Mouse (Mus musculus) CH12.LX (cell line): ENCODE data around the gene Ippk. TPM values are rescaled to one million over a fixed set of nuclear protein-coding genes. Genes with fewer than 3 reads are reported as not detected.
A peak's percentile ranks its signal among the peaks of the same experiment; 100 is the strongest.

Experiments
- DNase-seq: peaks from one replicate; pipeline ENCODE4 v3.0.0-alpha.2; 2013; ENCODE audit errors: extremely low read depth
- H3K27ac ChIP-seq: 2 replicates; pipeline ENCODE4 v1.5.1; 2012; ENCODE audit warnings: low read depth, mild to moderate bottlenecking, control low read depth, moderate library complexity; ENCODE audit not compliant: insufficient read depth
- H3K27me3 ChIP-seq: replicated peaks from 2 replicates; pipeline ENCODE3; 2012; ENCODE audit warnings: inconsistent platforms
- H3K36me3 ChIP-seq, 2 experiments: replicated peaks in 1 of 2; 2 replicates each; pipeline versions ENCODE3 to v1.6.1; 2012; ENCODE audit warnings: inconsistent platforms in 1 of 2, low read length in 1 of 2, mild to moderate bottlenecking in 1 of 2, mixed read lengths in 1 of 2, moderate library complexity in 1 of 2; ENCODE audit not compliant: control insufficient read depth in 1 of 2, insufficient read depth in 1 of 2
- H3K4me1 ChIP-seq, 2 experiments: 2 replicates each; pipeline ENCODE4 v1.6.1; 2012; ENCODE audit warnings: inconsistent platforms in 1 of 2, moderate library complexity in 1 of 2; ENCODE audit not compliant: insufficient read depth in 2 of 2, control insufficient read depth in 1 of 2
- H3K4me2 ChIP-seq: 2 replicates; pipeline ENCODE4 v1.6.1; 2012; ENCODE audit warnings: low read depth, mild to moderate bottlenecking, control low read depth; ENCODE audit not compliant: poor library complexity, insufficient read depth, severe bottlenecking
- H3K4me3 ChIP-seq, 3 experiments: fragments of 150-350 bp in 1 of 3; sonication (generic) in 1 of 3; replicated peaks in 1 of 3; 2 replicates each; pipeline versions ENCODE3 to v1.5.1; 2011 to 2012; ENCODE audit warnings: low read depth in 2 of 3, low read length in 2 of 3, mild to moderate bottlenecking in 2 of 3, moderate library complexity in 2 of 3, control low read depth in 1 of 3, improper control_type of control experiment in 1 of 3, inconsistent platforms in 1 of 3, mixed read lengths in 1 of 3; ENCODE audit not compliant: poor library complexity in 1 of 3
- H3K79me2 ChIP-seq: replicated peaks from 2 replicates; pipeline ENCODE4 v1.6.1; 2012; ENCODE audit warnings: mild to moderate bottlenecking, moderate library complexity; ENCODE audit not compliant: control insufficient read depth, poor library complexity, insufficient read depth, severe bottlenecking; ENCODE audit errors: extremely low read depth
- H3K9ac ChIP-seq: 2 replicates; pipeline ENCODE4 v1.6.1; 2012; ENCODE audit warnings: low read depth, mild to moderate bottlenecking, control low read depth, moderate library complexity; ENCODE audit not compliant: insufficient read depth
- H3K9me3 ChIP-seq: replicated peaks from 2 replicates; pipeline ENCODE3; 2012; ENCODE audit warnings: low read length, inconsistent platforms, mixed read lengths
- BHLHE40 ChIP-seq: IDR thresholded peaks from 2 replicates; pipeline ENCODE4 v1.6.1; 2011; ENCODE audit warnings: mild to moderate bottlenecking, low read depth, low read length, improper control_type of control experiment
- CHD2 ChIP-seq: IDR thresholded peaks from 2 replicates; pipeline ENCODE4 v1.6.1; 2011; ENCODE audit warnings: low read length, improper control_type of control experiment
- CTCF ChIP-seq, 2 experiments: IDR thresholded peaks in 1 of 2; conservative IDR thresholded peaks in 1 of 2; 2 replicates each; pipeline ENCODE4 v1.5.1; 2011 to 2012; ENCODE audit warnings: low read depth in 2 of 2, low read length in 2 of 2, improper control_type of control experiment in 1 of 2, inconsistent platforms in 1 of 2, mild to moderate bottlenecking in 1 of 2, moderate library complexity in 1 of 2
- E2F4 ChIP-seq: IDR thresholded peaks from 2 replicates; pipeline ENCODE4 v1.6.1; 2011; ENCODE audit warnings: low read depth, low read length, improper control_type of control experiment; ENCODE audit not compliant: insufficient replicate concordance
- EP300 ChIP-seq: IDR thresholded peaks from 2 replicates; pipeline ENCODE4 v1.6.1; 2011; ENCODE audit warnings: low read length, improper control_type of control experiment
- ETS1 ChIP-seq: conservative IDR thresholded peaks from 2 replicates; pipeline ENCODE4 v1.6.1; 2012; ENCODE audit warnings: low read depth, mild to moderate bottlenecking, inconsistent platforms, low read length, improper control_type of control experiment, moderate library complexity
- JUN ChIP-seq: IDR thresholded peaks from 2 replicates; pipeline ENCODE4 v1.6.1; 2011; ENCODE audit warnings: low read depth, mild to moderate bottlenecking, low read length, improper control_type of control experiment, moderate library complexity; ENCODE audit not compliant: insufficient read depth
- KAT2A ChIP-seq: IDR thresholded peaks from 2 replicates; pipeline ENCODE4 v1.6.1; 2012; ENCODE audit warnings: low read length, improper control_type of control experiment, inconsistent platforms; ENCODE audit not compliant: insufficient replicate concordance
- NELFE ChIP-seq: IDR thresholded peaks from 2 replicates; pipeline ENCODE4 v1.6.1; 2011; ENCODE audit warnings: low read depth, low read length, improper control_type of control experiment
- NRF1 ChIP-seq: IDR thresholded peaks from 2 replicates; pipeline ENCODE4 v1.6.1; 2014; ENCODE audit warnings: low read depth, mild to moderate bottlenecking, inconsistent platforms, low read length, improper control_type of control experiment, moderate library complexity
- RAD21 ChIP-seq: IDR thresholded peaks from 2 replicates; pipeline ENCODE4 v1.6.1; 2011; ENCODE audit warnings: low read depth, mild to moderate bottlenecking, low read length, improper control_type of control experiment, moderate library complexity
- SIN3A ChIP-seq: IDR thresholded peaks from 2 replicates; pipeline ENCODE4 v1.6.1; 2012; ENCODE audit warnings: low read length, improper control_type of control experiment, inconsistent platforms
- SMC3 ChIP-seq: IDR thresholded peaks from 2 replicates; pipeline ENCODE4 v1.6.1; 2011; ENCODE audit warnings: low read depth, low read length, improper control_type of control experiment
- ZC3H11A ChIP-seq: IDR thresholded peaks from 2 replicates; pipeline ENCODE4 v1.6.1; 2012; ENCODE audit warnings: low read depth, mild to moderate bottlenecking, inconsistent platforms, low read length, improper control_type of control experiment
- dilution Hi-C: fragments of 300-500 bp; cut with MboI; formaldehyde crosslinking; loops from 2 replicates; pipeline ENCODE4 v1.14.3; 2020; ENCODE audit warnings: low sequenced_read_pairs; ENCODE audit not compliant: extremely low pct_unique_long_range_greater_than_20kb, extremely low pct_ligation_motif_present
- in situ Hi-C: fragments of 300-500 bp; cut with MboI; formaldehyde crosslinking; loops from 3 replicates; pipeline ENCODE4 v1.14.3; 2019; ENCODE audit warnings: low sequenced_read_pairs, low pct_ligation_motif_present, low pct_unique_long_range_greater_than_20kb, mixed read lengths
- polyA plus RNA-seq: library from polyadenylated mRNA; unstranded; fragments of >175 nt; gene quantifications from 2 replicates; pipeline ENCODE4 v1.2.1, GENCODE M21; 2012; ENCODE audit warnings: low read depth; ENCODE audit not compliant: insufficient read length
- total RNA-seq, 2 experiments: library from RNA; depleted of rRNA; stranded (reverse); fragments of 300-350 nt in 1 of 2; fragments of >200 nt in 1 of 2; gene quantifications; 2 replicates each; pipeline ENCODE4 v1.2.3; 2012 to 2014

The Ippk gene
- total and polyA plus RNA-seq, 3 experiments, result 8.7 to 21.5 (median 10.3) TPM

DNA sequence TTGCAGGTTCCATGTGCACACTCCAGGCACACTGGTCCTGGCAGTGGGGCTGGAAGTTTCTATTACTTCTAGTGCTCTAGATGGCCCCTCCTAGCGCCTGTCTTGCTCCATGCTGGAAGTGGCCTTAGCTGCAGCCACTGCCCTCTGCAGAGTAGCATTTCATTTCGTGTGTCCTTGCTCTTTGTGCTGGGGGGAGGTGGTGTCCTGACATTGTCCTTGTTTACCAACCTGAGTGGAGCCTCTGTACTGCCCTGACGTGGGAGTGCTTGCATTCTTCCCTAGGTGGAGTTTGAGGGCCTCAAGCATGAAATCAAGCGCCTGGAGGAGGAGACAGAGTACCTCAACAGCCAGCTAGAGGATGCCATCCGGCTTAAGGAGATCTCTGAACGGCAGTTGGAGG is 43.4 kb upstream of the Ippk start (continued):
- no peak for TF ChIP-seq JUN
- no peak for TF ChIP-seq CHD2
- TF ChIP-seq NELFE, result no peak
- TF ChIP-seq BHLHE40, result no peak
- TF ChIP-seq, all 38 proteins: peak for 0

DNA sequence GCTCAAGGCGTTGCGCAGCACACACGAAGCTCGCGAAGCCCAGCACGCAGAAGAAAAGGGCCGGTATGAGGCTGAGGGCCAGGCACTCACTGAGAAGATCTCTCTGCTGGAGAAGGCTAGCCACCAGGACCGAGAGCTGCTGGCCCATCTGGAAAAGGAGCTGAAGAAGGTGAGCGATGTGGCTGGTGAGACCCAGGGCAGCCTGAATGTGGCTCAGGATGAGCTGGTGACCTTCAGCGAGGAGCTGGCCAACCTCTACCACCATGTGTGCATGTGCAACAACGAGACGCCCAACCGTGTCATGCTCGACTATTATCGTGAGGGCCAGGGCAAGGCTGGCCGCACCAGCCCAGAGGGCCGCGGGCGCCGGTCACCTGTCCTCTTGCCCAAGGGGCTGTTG is 41.7 kb upstream of the Ippk start:
- Histone ChIP-seq H3K27ac (no peak overlapping the region), H3K4me3 (no peak overlapping the region), H3K36me3 (peaks cover 74 to 98% of the 10 kb centered on the region in 2 experiments), H3K4me2 (no peak overlapping the region), H3K9me3 (peaks cover 2% of the 10 kb centered on the region), H3K9ac (no peak overlapping the region), H3K79me2 (no peaks in the 10 kb centered on the region), H3K4me1 (peaks cover 4 to 18% of the 10 kb centered on the region in 2 experiments; a peak in 3 of 4 replicates), H3K27me3 (no peaks in the 10 kb centered on the region)
- DNase-seq, result no peak
- dilution Hi-C loops, result no loop called here
- TF ChIP-seq ETS1 (no peak), EP300 (no peak), ZC3H11A (no peak), KAT2A (no peak), CTCF (conservative IDR thresholded peaks at IDR 0.05 in 1 of 2, IDR thresholded peaks at IDR 0.05 in 1 of 2; ENCODE audit: low read depth in 2 of 2, low read length in 2 of 2) (no peak), SIN3A (no peak)
- TF ChIP-seq, all 38 proteins: peak for 0
- in situ Hi-C loops, result loop anchor here (5.0 kb wide), 1 partner anchor 57 kb away; the partner anchor contains the start of gene Fgd3

DNA sequence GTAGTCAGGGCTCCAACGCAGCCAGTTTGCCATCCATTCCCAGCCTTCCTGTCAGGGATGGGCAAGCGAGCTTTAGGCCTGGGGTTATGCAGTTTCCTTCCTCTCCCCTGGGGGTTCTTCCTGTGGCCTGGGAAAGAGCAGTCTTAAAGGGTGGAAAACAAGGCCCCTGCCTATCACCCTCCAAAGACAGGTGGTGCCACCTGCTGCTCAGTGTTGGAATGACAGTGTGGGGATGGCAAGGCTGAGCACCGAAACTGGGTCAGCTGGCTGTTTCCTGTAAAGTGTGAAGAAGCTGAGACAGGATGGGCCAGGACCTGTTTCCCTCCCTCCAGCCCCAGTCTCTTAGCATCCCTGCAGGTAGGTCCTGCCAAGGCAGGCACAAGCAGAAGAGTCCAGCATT is 39.8 kb upstream of the Ippk start:
- DNase-seq, result peak; percentile 77
- H3K27ac ChIP-seq, result no peak overlapping the region
- no peaks in the 10 kb centered on the region for H3K27me3 ChIP-seq
- in situ Hi-C loops (no loop called here), dilution Hi-C loops (no loop called here)
- H3K4me1 ChIP-seq, result peaks cover 0 to 7% of the 10 kb centered on the region in 2 experiments; a peak in 2 of 4 replicates
- no peak overlapping the region for H3K9ac ChIP-seq
- H3K36me3 ChIP-seq, result peaks cover 70 to 96% of the 10 kb centered on the region in 2 experiments
- H3K4me2 ChIP-seq, result no peak overlapping the region
- no peaks in the 10 kb centered on the region for H3K79me2 ChIP-seq
- H3K9me3 ChIP-seq, result peaks cover 2% of the 10 kb centered on the region
- no peak overlapping the region for H3K4me3 ChIP-seq
- TF ChIP-seq RAD21, result peak; percentile 93
- no peak for TF ChIP-seq ETS1
- TF ChIP-seq NRF1, result no peak
- TF ChIP-seq CTCF (conservative IDR thresholded peaks at IDR 0.05 in 1 of 2, IDR thresholded peaks at IDR 0.05 in 1 of 2; ENCODE audit: low read depth in 2 of 2, low read length in 2 of 2), result peak; percentile 88 to 96
- peak; percentile 58 for TF ChIP-seq ZC3H11A
- TF ChIP-seq SMC3, result peak; percentile 95
- TF ChIP-seq E2F4, result no peak
